Mouse (Mus musculus) liver, adult 2 months (tissue): ENCODE measurements at regions not wholly inside any gene's neighbourhood (a gene's known extent, or its start where the extent isn't known, plus 50 kb on each side); places are given as distances from the start of the nearest gene placed in this dataset.

Source experiments
- DNase-seq: peaks from one replicate; pipeline ENCODE4 v3.0.0-alpha.2; 2011; ENCODE audit warnings: low read depth, low spot score; ENCODE audit errors: extremely low read depth
- H3K27ac ChIP-seq: fragments of 200-500 bp; replicated peaks from 2 replicates; pipeline ENCODE4 v1.5.1; 2012; ENCODE audit warnings: low read depth, mild to moderate bottlenecking, control low read depth, inconsistent platforms, low read length; ENCODE audit not compliant: insufficient read depth
- H3K27me3 ChIP-seq: fragments of 200-500 bp; 2 replicates; pipeline ENCODE4 v1.6.1; 2012; ENCODE audit warnings: mild to moderate bottlenecking, moderate library complexity, low read length, inconsistent platforms; ENCODE audit not compliant: control insufficient read depth, insufficient read depth
- H3K36me3 ChIP-seq: fragments of 200-500 bp; 2 replicates; pipeline ENCODE4 v1.6.1; 2012; ENCODE audit warnings: low read length, inconsistent platforms; ENCODE audit not compliant: control insufficient read depth, insufficient read depth
- H3K4me1 ChIP-seq: fragments of 200-500 bp; 2 replicates; pipeline ENCODE4 v1.6.1; 2011; ENCODE audit warnings: low read length; ENCODE audit not compliant: control insufficient read depth, insufficient read depth
- H3K4me3 ChIP-seq: fragments of 200-500 bp; 2 replicates; pipeline ENCODE4 v1.5.1; 2011; ENCODE audit warnings: low read depth, mild to moderate bottlenecking, control low read depth, low read length, moderate library complexity; ENCODE audit not compliant: insufficient read depth
- H3K79me2 ChIP-seq: fragments of 200-500 bp; 2 replicates; pipeline ENCODE4 v1.6.1; 2012; ENCODE audit warnings: inconsistent platforms, mild to moderate bottlenecking, low read length, moderate library complexity; ENCODE audit not compliant: control insufficient read depth, insufficient read depth
- H3K9ac ChIP-seq: fragments of 200-500 bp; 2 replicates; pipeline ENCODE4 v1.6.1; 2012; ENCODE audit warnings: low read depth, mild to moderate bottlenecking, control low read depth, inconsistent platforms, low read length
- CTCF ChIP-seq: fragments of 200-500 bp; IDR thresholded peaks from 2 replicates; pipeline ENCODE4 v1.5.1; 2011; ENCODE audit warnings: low read depth, low read length, control low read depth
- POLR2A ChIP-seq: fragments of 200-500 bp; IDR thresholded peaks from 2 replicates; pipeline ENCODE4 v1.6.1; 2011; ENCODE audit warnings: low read length, control low read depth; ENCODE audit not compliant: insufficient read depth; ENCODE audit errors: extremely low read depth
- WGBS: fragments of 180-500 bp; shearing (Covaris S2); methylation state at CpG from one replicate; pipeline ENCODE4 v1.1.7; 2018; 5-methylcytosine and 5-hydroxymethylcytosine counted together

DNA sequence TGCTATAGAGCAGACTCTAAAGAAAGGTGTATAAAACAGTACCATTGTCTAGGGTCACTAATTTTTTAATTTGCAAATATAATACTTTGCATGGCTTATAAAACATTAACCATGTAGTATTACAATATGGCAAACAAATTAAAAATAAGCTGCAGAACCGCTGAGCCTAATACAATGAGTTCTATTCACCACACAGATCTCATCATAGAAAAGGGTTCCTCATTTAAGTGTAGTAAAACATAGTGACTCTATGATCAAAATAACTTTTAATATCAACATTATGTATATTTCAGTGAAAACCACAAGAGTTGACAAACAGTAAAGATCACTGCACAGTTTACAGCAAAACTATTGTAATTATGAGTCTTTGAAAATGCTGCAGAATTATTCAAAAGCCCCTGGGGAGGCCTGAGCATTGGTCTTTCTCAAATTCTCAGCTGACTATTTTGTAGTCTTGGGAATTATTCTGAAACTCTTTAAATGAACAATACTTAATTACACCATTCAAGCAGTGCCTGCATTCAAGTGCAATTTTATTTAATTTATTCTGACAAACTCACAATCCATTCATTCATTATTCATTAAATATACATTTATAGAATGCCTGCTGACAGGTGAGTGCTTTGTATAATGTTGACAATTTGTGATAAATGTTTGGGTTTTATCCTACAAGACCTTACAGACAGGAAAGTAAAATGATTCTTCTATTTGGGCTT is 60.3 kb downstream of the Pcdh20 start:
- no peak for DNase-seq
- no peak overlapping the region for H3K4me3 ChIP-seq
- H3K4me1 ChIP-seq: no peaks in the 10 kb centered on the region
- H3K27me3 ChIP-seq: no peaks in the 10 kb centered on the region
- no peak overlapping the region for H3K27ac ChIP-seq
- WGBS: 77% methylated on average over 1 of the region's 1 CpGs
- H3K79me2 ChIP-seq: no peaks in the 10 kb centered on the region
- H3K9ac ChIP-seq: no peak overlapping the region
- TF ChIP-seq CTCF (no peak), POLR2A (no peak)
- no peaks in the 10 kb centered on the region for H3K36me3 ChIP-seq

DNA sequence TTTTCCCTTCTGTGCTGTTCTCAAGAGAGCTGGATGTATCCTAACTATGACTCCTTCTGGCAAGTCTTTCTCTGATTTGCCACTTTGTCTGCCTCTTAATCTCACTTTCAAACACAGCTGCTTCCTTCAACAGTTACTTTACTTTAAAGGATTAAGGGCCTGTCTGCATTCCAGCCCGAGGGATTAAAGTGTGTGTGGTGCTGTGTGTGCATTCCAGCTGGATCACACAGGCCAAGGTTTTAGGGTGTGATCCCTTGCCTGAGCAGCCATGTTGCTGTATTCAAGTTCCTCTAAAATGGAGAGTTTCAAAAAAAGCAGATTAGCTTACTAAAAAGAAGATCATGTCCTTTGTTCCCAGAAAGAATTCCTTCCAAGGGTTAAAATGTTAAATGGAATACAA is 71.9 kb downstream of the Pcdh20 start:
- 35% methylated on average over 1 of the region's 1 CpGs for WGBS
- Histone ChIP-seq H3K4me3 (no peak overlapping the region), H3K79me2 (no peaks in the 10 kb centered on the region), H3K4me1 (no peaks in the 10 kb centered on the region), H3K36me3 (no peaks in the 10 kb centered on the region), H3K27ac (no peak overlapping the region), H3K27me3 (no peaks in the 10 kb centered on the region), H3K9ac (no peak overlapping the region)
- no peak for DNase-seq
- no peak for TF ChIP-seq CTCF
- no peak for TF ChIP-seq POLR2A

DNA sequence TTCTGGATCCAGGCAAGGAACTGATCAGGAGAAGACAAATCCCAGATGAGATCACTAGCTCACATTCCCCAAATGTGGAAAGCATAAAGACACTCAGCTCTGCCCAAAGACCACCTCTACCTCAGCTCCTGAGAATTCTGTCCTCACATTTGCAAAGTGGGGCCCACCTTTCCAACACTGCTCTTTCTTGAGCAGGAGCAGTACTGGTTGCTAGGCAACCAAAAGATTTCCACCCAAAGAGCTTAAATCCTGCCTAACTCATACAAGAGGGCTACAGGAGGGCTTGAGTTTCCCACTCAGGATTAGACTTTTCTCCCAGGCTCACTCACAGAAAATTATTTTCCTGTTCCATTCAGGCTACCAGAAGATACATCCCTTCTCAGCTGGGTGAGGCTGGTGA is 74.0 kb downstream of the Pcdh20 start:
- Histone ChIP-seq H3K27me3 (no peaks in the 10 kb centered on the region), H3K9ac (no peak overlapping the region), H3K4me1 (no peaks in the 10 kb centered on the region), H3K36me3 (no peaks in the 10 kb centered on the region), H3K4me3 (no peak overlapping the region), H3K79me2 (no peaks in the 10 kb centered on the region), H3K27ac (no peak overlapping the region)
- no peak for DNase-seq
- TF ChIP-seq CTCF (no peak), POLR2A (no peak)

DNA sequence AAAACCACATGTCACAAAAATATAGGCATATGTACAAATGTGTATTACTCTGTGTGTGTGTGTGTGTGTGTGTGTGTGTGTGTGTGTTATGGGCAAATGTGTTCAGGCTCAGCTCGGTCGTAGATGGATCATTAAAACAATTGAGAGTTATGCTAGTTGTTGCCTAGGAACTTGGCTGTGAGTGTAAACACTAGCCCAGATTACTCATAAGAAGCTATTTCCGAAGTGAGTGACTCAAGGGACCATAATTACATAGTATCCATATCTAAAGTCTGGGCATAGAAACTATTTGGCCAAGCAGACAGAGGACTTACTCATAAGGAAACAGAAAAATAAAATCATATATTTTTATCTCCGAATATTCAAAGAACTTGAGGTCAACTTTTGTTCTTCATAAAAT is 76.2 kb downstream of the Pcdh20 start:
- no peak overlapping the region for H3K9ac ChIP-seq
- WGBS: 65% methylated on average over 4 of the region's 4 CpGs
- no peak for DNase-seq
- no peaks in the 10 kb centered on the region for H3K27me3 ChIP-seq
- H3K79me2 ChIP-seq: no peaks in the 10 kb centered on the region
- H3K4me3 ChIP-seq: no peak overlapping the region
- no peak for TF ChIP-seq POLR2A
- no peak for TF ChIP-seq CTCF
- no peak overlapping the region for H3K27ac ChIP-seq
- H3K36me3 ChIP-seq: no peaks in the 10 kb centered on the region
- no peaks in the 10 kb centered on the region for H3K4me1 ChIP-seq

DNA sequence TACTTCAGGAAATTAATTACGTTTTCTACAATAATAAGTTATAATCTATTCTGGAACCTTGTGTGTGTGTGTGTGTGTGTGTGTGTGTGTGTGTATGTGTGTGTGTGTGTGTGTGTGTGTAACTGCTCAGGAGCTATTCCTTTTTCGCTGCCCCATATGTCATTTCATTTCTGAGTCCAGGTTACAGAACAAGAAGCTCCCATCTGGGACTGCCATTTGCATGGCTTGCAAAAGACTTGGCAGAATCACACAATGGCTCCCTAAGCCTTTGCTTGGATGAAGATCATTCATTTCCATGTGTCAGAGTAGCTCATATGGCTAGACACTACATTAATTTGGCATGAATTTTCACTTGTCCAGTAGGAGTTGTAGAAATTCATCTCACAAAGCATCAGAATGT is 86.6 kb downstream of the Pcdh20 start:
- WGBS: 67% methylated on average over 2 of the region's 2 CpGs
- DNase-seq: no peak
- H3K36me3 ChIP-seq: no peaks in the 10 kb centered on the region

DNA sequence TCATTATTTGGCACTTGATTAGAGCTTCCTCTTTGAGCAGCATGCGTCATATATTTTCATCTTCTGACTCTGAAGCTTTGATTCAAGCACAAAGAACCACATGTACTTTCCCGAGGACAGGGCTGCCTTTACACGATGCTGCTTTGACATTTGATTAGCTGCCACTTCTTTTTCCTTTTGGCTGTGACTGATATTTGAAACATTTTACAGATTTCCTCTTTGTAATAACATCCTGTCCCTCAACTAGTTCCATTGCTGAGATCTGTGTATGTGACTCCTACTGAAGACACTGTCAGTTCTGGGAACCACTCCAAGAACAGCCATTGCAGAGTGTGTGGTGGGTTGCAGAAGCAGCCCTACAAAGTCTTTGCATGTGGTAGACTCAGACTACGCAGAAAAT is 124.0 kb downstream of the Pcdh20 start:
- H3K27me3 ChIP-seq: no peaks in the 10 kb centered on the region
- H3K4me1 ChIP-seq: no peaks in the 10 kb centered on the region
- H3K79me2 ChIP-seq: no peaks in the 10 kb centered on the region
- H3K27ac ChIP-seq: no peak overlapping the region
- no peak overlapping the region for H3K4me3 ChIP-seq
- peak; percentile 43 for DNase-seq
- TF ChIP-seq POLR2A (no peak), CTCF (no peak)
- no peak overlapping the region for H3K9ac ChIP-seq
- 70% methylated on average over 4 of the region's 4 CpGs for WGBS
- H3K36me3 ChIP-seq: no peaks in the 10 kb centered on the region

More for the DNA sequence above, 86.6 kb downstream of the Pcdh20 start:
- TF ChIP-seq POLR2A: no peak
- TF ChIP-seq CTCF: no peak
- Histone ChIP-seq H3K9ac (no peak overlapping the region), H3K79me2 (no peaks in the 10 kb centered on the region), H3K4me1 (no peaks in the 10 kb centered on the region), H3K27ac (no peak overlapping the region), H3K4me3 (no peak overlapping the region), H3K27me3 (no peaks in the 10 kb centered on the region)
